Mouse (Mus musculus) brain, embryonic 18.5 days (tissue): ENCODE measurements at regions not wholly inside any gene's neighbourhood (a gene's known extent, or its start where the extent isn't known, plus 50 kb on each side); places are given as distances from the start of the nearest gene placed in this dataset.

Experiments
- DNase-seq: peaks from one replicate; pipeline ENCODE4 v3.0.0-alpha.2; 2012; ENCODE audit warnings: low read depth, low spot score

DNA sequence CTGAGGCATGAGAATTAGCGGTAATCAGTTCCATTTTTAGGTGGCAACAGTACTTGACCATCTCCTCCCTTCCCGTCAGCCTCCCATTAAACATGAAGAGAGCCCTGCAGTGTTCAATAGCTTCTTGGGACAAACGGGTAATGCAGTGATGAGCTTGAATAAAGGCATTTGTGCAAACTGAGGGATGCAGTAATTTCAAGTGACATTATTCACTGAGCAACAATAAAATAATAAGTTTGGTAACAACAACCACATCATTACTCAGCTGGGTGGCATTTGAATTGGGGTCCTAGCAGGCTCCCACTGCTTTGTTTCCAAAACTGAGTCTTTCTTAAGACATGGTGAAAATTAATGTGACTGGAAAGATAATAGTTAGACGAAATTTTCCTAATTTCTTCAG, 315.2 kb upstream of the C030005K15Rik start:
- DNase-seq, result no peak

DNA sequence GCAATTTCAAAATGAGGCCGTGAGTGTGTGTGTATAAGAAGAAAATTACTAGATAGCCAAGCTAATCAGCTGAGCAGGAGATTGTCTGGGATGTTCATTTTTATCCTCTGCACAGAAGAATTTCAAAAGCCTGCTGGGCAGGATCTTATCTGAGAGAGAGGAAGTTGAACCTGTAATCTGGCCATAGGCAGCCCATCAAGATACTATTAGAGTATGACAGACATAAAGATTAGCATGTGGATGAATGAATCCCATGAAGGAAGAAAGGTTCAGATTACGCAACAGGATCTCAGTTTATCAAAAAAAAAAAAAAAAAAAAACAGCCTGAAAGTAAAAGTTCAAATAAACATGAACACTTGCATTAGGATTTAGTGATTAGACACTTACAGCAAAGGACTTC, 317.3 kb upstream of the C030005K15Rik start:
- DNase-seq, result no peak

DNA sequence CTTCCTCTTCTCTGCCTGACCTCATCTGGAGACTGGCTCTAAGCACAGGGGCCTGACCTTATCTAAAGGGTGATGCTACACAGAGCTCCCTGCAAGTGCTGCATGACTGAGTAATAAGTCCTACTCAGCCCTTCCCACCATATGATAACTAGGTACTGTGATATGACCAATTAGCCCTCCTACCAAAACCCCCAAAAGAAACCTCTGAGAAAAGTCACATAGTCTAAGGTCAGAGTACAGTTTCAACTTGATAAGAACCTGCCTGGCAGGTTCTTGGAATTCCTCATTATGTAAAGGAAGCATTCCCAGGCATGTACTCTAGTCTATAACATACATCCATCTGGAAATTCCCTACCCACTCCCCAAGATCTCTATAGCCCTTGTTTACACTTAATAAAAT, 318.0 kb upstream of the C030005K15Rik start:
- DNase-seq, result no peak

DNA sequence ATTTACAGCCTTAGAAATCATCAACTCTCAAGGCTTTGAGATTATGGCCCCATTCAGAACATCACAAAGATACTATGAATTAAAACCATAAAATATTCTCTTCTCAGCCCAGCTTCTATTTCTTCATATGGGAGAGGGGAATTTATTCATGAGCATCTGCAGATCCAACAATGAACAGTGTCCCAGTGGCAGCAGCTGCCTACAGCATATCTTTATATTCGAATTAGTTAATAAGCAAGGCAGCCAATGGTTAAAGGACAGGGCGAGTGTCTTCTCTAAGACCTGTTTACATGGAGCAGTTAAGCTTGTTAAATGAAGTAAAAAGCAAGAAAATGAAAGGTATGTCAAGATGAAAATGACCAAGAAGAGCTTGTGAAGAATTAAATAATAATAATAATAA, 346.9 kb upstream of the C030005K15Rik start:
- no peak for DNase-seq

- no peak for DNase-seq
Measured at GRCm38 (mm10) chr10:98084881-98085280, 358.3 kb upstream of the C030005K15Rik start.

- no peak for DNase-seq
Measured at GRCm38 (mm10) chr10:98116296-98116695, 389.7 kb upstream of the C030005K15Rik start.

- DNase-seq, result no peak
Measured at GRCm38 (mm10) chr10:98125713-98126112, 399.2 kb upstream of the C030005K15Rik start.

DNA sequence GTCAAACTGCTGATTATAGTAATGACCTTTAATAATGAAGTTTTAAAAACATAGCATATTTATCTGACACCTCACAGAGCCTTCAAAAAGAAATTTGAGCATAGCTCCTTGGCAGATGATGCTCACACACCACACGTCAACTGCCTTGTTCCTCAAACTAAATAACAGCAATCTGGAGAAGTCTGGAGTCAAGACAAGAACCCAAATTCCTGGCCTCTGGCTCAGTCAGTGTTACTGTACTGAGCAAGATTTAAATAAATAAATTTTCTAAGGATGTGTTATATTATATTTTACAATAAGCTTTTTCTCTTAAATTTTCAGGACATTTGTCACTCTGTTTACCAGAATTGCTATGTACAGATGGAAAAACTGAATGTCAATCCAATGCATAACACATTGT, 408.5 kb upstream of the C030005K15Rik start:
- DNase-seq, result no peak

- no peak for DNase-seq
Measured at GRCm38 (mm10) chr10:98145773-98146172, 419.2 kb upstream of the C030005K15Rik start.

GRCm38 (mm10) chr10:98146998-98147863, 420.7 kb upstream of the C030005K15Rik start:
- DNase-seq, result peak; percentile 20

DNA sequence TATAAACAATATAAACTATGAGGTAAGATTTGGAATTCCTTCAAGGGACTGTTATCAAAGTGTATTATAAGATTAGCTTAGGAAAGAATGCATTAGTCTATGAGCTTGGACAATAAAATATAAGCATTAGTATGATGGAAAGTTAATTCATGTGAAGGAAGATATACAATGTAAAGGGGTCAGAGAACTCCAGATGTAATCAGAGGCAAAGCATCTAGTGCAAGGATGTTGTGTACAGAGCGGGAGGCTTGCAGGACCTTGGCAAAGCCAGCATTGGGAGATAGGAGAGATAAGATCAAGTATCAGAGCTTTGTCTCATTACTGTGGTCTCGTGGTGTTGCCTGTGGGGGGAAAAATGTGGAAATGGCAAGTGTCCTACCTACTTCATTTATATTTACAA, 429.4 kb upstream of the C030005K15Rik start:
- DNase-seq, result no peak

DNA sequence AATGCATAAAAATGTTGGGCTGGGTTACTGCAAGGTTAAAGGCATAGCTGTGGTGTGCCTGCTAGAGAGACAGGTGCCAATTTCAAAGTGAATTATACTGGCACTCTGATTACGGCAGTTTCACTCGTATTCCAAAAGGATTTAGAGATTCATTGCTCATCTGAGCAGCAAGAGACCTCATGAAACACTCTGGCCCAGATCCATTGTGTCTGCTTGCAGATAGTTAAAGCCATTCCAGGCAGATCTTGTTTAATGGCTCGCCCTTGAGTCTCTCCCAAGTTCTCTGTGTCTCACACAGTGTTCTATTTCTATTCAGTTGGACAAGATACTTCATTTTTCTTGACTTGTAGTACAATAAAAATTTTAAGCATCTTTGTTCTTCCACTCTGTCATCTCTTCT, 459.1 kb upstream of the C030005K15Rik start:
- DNase-seq, result no peak

- DNase-seq, result no peak
Measured at GRCm38 (mm10) chr10:98196852-98197251, 470.3 kb upstream of the C030005K15Rik start.

DNA sequence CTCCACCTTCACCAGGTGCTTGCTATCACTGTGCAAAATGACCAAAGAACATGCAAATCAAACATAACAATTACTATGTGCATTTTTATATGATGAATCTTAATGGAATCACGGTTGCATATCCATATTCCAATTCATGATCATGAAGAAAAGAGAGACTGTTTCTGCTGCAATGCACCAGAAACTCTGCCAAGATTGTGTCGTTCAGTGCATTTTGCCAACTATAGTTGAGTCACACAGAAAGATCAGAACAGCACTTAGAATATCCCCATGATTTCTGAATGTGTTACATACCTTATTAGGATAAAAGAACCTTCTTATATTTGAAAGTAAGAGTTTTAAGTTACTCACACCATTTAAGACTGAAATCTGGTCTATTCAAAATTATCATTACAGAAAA, 483.7 kb upstream of the C030005K15Rik start:
- DNase-seq, result no peak

DNA sequence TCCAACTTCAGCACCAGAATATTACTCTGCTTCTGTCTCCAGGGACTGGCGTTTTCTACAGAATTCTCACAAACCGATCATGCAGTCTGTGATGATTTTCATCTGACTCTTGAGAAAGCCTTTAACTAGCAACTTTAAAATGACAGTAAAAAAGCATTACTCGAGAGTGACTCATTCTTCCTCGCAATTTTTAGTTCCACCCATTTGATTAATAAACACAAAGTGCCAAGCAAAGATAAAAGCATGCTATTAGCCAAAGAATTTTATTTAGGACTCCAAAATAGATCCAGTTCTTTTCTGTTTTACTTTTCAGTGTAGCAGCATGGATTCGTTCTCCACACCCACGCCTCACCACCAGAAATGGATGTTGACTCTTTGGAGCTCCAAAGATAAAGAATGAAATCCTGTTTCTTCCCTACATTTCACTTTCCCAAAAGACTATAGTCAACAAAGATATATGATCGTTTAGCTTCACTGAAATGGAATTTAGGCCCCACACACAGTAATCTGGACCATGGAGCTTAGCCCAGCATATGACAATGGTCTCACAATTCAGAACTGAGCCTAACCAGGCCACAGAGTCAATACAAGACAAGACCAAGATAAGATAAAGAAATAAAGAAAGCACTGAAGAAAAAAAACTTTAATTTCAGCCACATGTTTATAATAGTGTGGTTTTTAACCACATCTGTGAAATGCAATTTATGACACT, 486.5 kb upstream of the C030005K15Rik start:
- DNase-seq, result no peak

GRCm38 (mm10) chr10:98231017-98231416, 504.5 kb upstream of the C030005K15Rik start:
- no peak for DNase-seq

- no peak for DNase-seq
Measured at GRCm38 (mm10) chr10:98231705-98232235, 505.2 kb upstream of the C030005K15Rik start.

DNA sequence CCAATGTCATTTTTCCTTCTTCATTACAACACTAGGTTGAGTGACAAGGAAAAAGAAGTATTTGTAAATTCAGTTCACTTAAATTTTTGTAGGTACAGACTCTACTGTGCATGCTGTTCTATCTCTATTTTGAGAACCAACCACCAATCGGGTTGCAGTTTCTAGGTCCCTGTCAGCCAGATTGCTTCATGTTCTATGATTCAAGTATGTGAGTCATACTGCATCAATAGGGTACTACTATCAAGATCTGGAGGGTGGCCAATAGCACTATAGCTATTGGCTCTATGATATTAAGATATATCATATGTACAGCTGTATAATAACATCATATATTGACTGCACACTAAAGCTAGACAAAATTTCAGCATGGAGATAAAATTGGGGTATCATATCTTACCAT, 521.8 kb upstream of the C030005K15Rik start:
- DNase-seq, result no peak

GRCm38 (mm10) chr10:98257980-98258707, 531.6 kb upstream of the C030005K15Rik start:
- peak; percentile 4 for DNase-seq

- no peak for DNase-seq
Measured at GRCm38 (mm10) chr10:98259283-98259682, 532.7 kb upstream of the C030005K15Rik start.

GRCm38 (mm10) chr10:98268511-98268910, 542.0 kb upstream of the C030005K15Rik start:
- no peak for DNase-seq

DNA sequence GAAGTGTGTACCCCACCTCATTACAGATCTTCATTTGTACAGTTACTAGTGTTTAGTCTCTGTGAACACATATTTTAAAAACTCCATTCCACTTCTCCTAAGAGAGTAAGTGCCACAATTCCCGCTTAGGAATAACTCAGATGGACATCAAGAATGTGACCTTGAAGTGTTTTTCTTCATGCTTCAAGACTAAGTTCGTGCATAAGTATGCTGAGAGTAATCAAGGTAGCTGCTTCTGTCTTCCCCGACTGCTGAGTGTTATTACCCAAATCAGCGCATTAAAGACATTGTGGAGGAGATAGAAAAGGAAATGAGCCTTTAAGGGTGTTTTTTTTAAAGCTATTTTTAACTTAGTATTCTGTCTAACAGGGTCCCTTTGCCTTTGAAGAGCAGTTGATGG, 565.1 kb upstream of the C030005K15Rik start:
- no peak for DNase-seq
